Mouse (Mus musculus): ENCODE results near the gene Exoc6b.
"Not testable (repeated sequence)": the region's sequence is repeated elsewhere in the genome, so short reads cannot be mapped to it uniquely, and the experiment has no call there.

GRCm38 (mm10) chr6:85076179-85076720 is 6.9 kb upstream of the Exoc6b start:
- not testable (repeated sequence) for TF ChIP-seq CTCF (IDR thresholded peaks at IDR 0.05; ENCODE audit: low read depth); EP300 (optimal IDR thresholded peaks at IDR 0.05)

Data from stomach, postnatal 0 days (tissue).